Mouse (Mus musculus) stomach, postnatal 0 days (tissue): ENCODE data around the gene Impad1.

Source experiments
- CTCF ChIP-seq: IDR thresholded peaks from 2 replicates; pipeline ENCODE4 v1.5.1; 2016; ENCODE audit warnings: antibody characterized with exemption, low read depth, mild to moderate bottlenecking, moderate library complexity
- EP300 ChIP-seq: optimal IDR thresholded peaks from 2 replicates; pipeline ENCODE3; 2016; ENCODE audit warnings: antibody characterized with exemption

DNA sequence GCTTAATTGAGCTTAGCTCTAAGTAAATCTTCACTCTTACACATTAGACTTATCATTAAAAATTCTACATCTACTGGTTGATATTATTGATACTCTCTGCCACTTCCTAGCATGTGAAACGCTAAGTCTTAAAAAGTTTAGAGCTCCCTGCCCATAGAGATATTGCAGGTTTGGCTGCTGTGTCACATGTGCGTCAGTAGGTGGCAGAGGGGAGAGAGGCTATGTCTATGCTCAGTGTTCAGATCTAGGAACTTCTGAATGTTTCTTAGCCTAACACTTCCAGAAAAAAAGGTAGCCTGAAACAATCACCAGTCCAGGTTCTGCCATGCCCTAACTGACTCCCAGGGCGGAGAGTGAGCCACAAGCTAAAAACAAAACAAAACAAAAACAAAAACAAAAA lies 63.7 kb downstream of the Impad1 start:
- peak; percentile 68 for TF ChIP-seq CTCF
- no peak for TF ChIP-seq EP300
